Mouse (Mus musculus) layer of hippocampus, postnatal 10 days (tissue): ENCODE results near the gene Tdpoz1. TPM values are rescaled to one million over a fixed set of nuclear protein-coding genes. Genes with fewer than 3 reads are reported as not detected.
"Not testable (repeated sequence)": the region's sequence is repeated elsewhere in the genome, so short reads cannot be mapped to it uniquely, and the experiment has no call there.

Source experiments
- DNase-seq, 2 experiments: peaks; one replicate each; pipeline ENCODE4 v3.0.0; 2021; ENCODE audit warnings: low spot score in 2 of 2
- long read RNA-seq: library from polyadenylated mRNA; stranded (forward); transcript quantifications from one replicate; pipeline ENCODE4 v2.0.0, GENCODE M21; 2023
- total RNA-seq, 2 experiments: library from RNA; stranded (reverse); gene quantifications; 2 replicates each; pipeline ENCODE4 v1.2.3; 2021

The Tdpoz1 gene
- total RNA-seq, result not detected
- long read RNA-seq, result 0 reads

DNA sequence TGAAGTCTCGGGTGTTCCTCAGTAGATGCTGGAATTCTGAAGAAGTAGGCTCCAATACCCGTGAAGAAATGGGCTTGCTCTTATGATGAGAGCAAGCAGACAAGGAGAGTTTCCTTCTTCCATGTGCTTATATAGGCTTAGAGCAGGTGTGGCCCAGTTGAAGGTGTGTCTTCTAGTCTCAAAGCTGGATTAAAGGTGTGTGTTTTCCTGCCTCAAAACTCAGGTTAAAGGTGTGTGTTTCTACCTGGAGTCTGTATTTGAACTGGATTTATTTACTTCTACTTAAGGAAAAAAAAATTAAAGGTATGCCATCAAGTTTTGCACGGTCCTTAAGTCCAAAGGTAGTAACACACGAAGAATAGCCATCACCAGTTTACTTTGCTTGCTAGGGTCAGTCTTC, at the start of gene Tdpoz1:
Gene Tdpoz1, minus strand, starts transcription at position 101 of the 400 bp plus-strand sequence.
- not testable (repeated sequence) for DNase-seq

- not testable (repeated sequence) for DNase-seq
Measured at GRCm38 (mm10) chr3:93708969-93709637, 33.0 kb upstream of the Tdpoz1 start.

DNA sequence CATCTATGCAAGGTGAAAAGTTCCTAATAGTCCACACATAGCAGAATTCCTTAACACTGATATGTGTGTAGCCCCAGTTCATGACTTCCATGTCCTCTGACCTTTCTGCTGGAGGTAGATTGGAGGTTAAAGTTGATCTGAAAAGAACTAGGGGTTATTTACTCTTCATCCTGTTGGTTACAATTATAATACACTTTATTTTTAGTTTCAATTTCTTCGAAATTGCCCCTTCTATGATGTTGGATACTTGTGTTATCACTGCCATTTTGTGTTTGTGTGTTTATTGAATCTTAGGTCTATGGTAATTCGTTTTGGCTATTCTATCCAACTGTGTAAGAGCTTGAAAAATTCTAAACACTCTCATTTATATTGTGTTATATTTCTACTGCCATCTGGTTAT, 16.9 kb upstream of the Tdpoz1 start, which contains the start of gene Gm37596:
Gene Gm37596, minus strand, starts transcription at position 101 of the 400 bp plus-strand sequence.
- DNase-seq, result not testable (repeated sequence)

- DNase-seq, result not testable (repeated sequence)
Measured at GRCm38 (mm10) chr3:93670805-93671503, 5.2 kb downstream of the Tdpoz1 start.

GRCm38 (mm10) chr3:93654260-93654659, 21.9 kb downstream of the Tdpoz1 start:
- DNase-seq, result no peak

DNA sequence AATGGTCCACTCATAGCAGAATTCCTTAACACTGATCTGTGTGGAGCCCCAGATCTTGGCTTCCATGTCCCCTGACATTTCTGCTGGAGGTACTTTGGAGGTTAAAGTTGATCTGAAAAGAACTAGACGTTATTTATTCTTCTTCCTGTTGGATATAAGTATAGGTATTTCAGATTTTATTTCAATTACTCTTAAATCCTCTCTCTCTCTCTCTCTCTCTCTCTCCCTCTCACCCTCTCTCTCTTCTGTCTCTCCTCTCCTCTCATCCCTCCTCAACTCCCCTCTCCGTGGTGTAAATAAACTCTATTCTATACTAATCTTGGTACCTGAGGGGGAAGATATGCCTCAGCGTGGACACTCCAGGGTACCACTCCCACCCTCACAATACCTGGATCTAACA, 23.5 kb downstream of the Tdpoz1 start, which contains the start of gene Tdpoz2:
Gene Tdpoz2, minus strand, starts transcription at position 101 of the 400 bp plus-strand sequence.
- DNase-seq, result no peak

GRCm38 (mm10) chr3:93630917-93631714, 45.0 kb downstream of the Tdpoz1 start:
- not testable (repeated sequence) for DNase-seq

Other genes starting within 250 kb of the Tdpoz1 start
- 1 to 10 TPM; 1.4 to 1.6 TPM for gene Tchh, start 234.0 kb downstream of the Tdpoz1 start, total RNA-seq
- not detected for gene Tchhl1, start 207.6 kb downstream of the Tdpoz1 start, total RNA-seq
- 10 to 100 TPM; 16.1 to 20.2 TPM for gene S100a11, start 155.8 kb downstream of the Tdpoz1 start, total RNA-seq
- gene S100a10, start 121.2 kb downstream of the Tdpoz1 start, total RNA-seq, result 10 to 100 TPM; 66.3 to 71.8 TPM
- gene Tdpoz2, start 23.6 kb downstream of the Tdpoz1 start, total RNA-seq, result not detected
- gene Gm37596, start 16.8 kb upstream of the Tdpoz1 start, total RNA-seq, result not detected
- not detected for gene Gm5773, start 96.7 kb upstream of the Tdpoz1 start, total RNA-seq
- gene Tdpoz4, start 120.1 kb upstream of the Tdpoz1 start, total RNA-seq, result not detected
- gene Tdpoz3, start 149.7 kb upstream of the Tdpoz1 start, total RNA-seq, result not detected